ENCODE assay signal across 19 mouse cellular contexts in the genomic region with DNA sequence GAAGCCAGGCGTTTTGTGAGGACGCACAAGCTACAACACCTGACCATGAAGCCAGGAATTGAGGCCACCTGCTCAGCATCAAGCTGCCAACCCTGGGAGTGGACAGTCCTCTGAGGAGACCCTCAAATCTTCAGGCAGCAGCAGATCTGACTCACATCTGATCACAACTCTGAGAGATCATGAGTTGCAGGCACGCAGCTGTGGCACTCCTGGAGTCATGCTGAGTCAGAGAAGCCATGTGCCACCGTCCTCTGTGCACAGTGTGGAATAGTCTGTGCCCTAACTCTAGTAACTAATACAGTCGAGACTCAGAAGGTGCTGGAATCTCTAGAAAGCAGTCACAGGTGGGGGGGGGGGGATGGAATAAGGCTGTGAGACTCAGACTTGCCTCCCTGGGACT. TPM values are rescaled to one million over a fixed set of nuclear protein-coding genes. Genes with fewer than 3 reads are reported as not detected.
"Had no signal": no experiment of that assay in that cellular context is flagged by ENCODE, and none has a peak within 500 bp of the region (broad histone marks: within the 10 kb centered on the region; RNA-seq: fewer than 3 reads in every experiment).

No protein-coding gene starts in this region.

- H3K4me1 ChIP-seq: liver, embryonic 13.5 days; neural tube, embryonic 15.5 days had no signal

- H3K27ac ChIP-seq: layer of hippocampus, adult 2 months; limb, embryonic 12.5 days; liver, embryonic 13.5 days; lung, embryonic 15.5 days; macrophage; midbrain, embryonic 12.5 days; neural tube, embryonic 15.5 days had no signal

- H3K4me3 ChIP-seq: layer of hippocampus, adult 2 months; limb, embryonic 12.5 days; liver, embryonic 13.5 days; lung, embryonic 15.5 days; megakaryocyte, embryonic 14.5 days; midbrain, embryonic 12.5 days; neural tube, embryonic 15.5 days had no signal

- H3K27me3 ChIP-seq: limb, embryonic 12.5 days; lung, embryonic 15.5 days; neural tube, embryonic 15.5 days had no signal

- H3K4me2 ChIP-seq: limb, embryonic 12.5 days; liver, embryonic 13.5 days; lung, embryonic 15.5 days; midbrain, embryonic 12.5 days; neural tube, embryonic 15.5 days had no signal

- H3K9me3 ChIP-seq: limb, embryonic 12.5 days; liver, embryonic 13.5 days; lung, embryonic 15.5 days; midbrain, embryonic 12.5 days; neural tube, embryonic 15.5 days had no signal

- H3K9ac ChIP-seq: limb, embryonic 12.5 days; liver, embryonic 13.5 days; liver, postnatal 0 days; lung, embryonic 15.5 days; midbrain, embryonic 12.5 days; neural tube, embryonic 15.5 days had no signal

- DNase-seq: kidney, adult 18-20 months; kidney, postnatal 10 days; kidney, postnatal 4 days; liver; liver, embryonic 13.5 days; liver, postnatal 0 days; lung, postnatal 14 days; right cerebral cortex, postnatal 4 days; spleen, adult 18-20 months; thymus, adult 18-20 months; thymus, postnatal 14 days had no signal

- ATAC-seq: liver, postnatal 0 days; midbrain, embryonic 16.5 days had no signal

- H3K36me3 ChIP-seq: limb, embryonic 12.5 days; liver, embryonic 13.5 days; lung, embryonic 15.5 days; midbrain, embryonic 12.5 days; neural tube, embryonic 15.5 days had no signal

RNA-seq across cellular contexts. Expression of a gene that starts 32.6 kb away (rescaled TPM):
- polyA plus RNA-seq: liver, embryonic 13.5 days; macrophage had no signal

RNA-seq across cellular contexts. Expression of a gene that starts 51.0 kb away (rescaled TPM):
- polyA plus RNA-seq: liver, postnatal 0 days had no signal
